Mouse (Mus musculus): ENCODE measurements around the gene Otulin.

- TF ChIP-seq CTCF (conservative IDR thresholded peaks at IDR 0.05; ENCODE audit: low read length) (no peak), POU5F1 (IDR thresholded peaks at IDR 0.05; ENCODE audit: borderline replicate concordance, low read length) (no peak), NANOG (IDR thresholded peaks at IDR 0.05; ENCODE audit: borderline replicate concordance, low read length) (no peak)
These were observed 55.3 kb downstream of the Otulin start for GRCm38 (mm10) chr15:27574992-27575781.

Measured in E14TG2a.4 (cell line).